Mouse (Mus musculus) liver, postnatal 0 days (tissue): ENCODE results near the gene Tgfbi. TPM values are rescaled to one million over a fixed set of nuclear protein-coding genes. Genes with fewer than 3 reads are reported as not detected.

ENCODE experiments used
- ATAC-seq: fragments of 200-750 bp; cut with Nextera tagmentation; 2 replicates; pipeline ENCODE4 v1.8.0; 2017; ENCODE audit warnings: mild to moderate bottlenecking, moderate library complexity
- DNase-seq: peaks from one replicate; pipeline ENCODE4 v3.0.0-alpha.2; 2016
- H3K27ac ChIP-seq: fragments of 300-500 bp; sonication (generic); 2 replicates; pipeline ENCODE4 v1.5.1; 2014; ENCODE audit warnings: antibody characterized with exemption, moderate library complexity, mild to moderate bottlenecking, low read depth
- H3K27me3 ChIP-seq: fragments of 300-500 bp; sonication (generic); 2 replicates; pipeline ENCODE4 v1.6.1; 2014; ENCODE audit warnings: low read length, control low read depth, mixed read lengths; ENCODE audit not compliant: insufficient read depth
- H3K36me3 ChIP-seq: fragments of 300-500 bp; sonication (generic); replicated peaks from 2 replicates; pipeline ENCODE4 v1.6.1; 2014; ENCODE audit warnings: mild to moderate bottlenecking, control low read depth, low read length, moderate library complexity, mixed read lengths; ENCODE audit not compliant: insufficient read depth
- H3K4me1 ChIP-seq: fragments of 300-500 bp; sonication (generic); 2 replicates; pipeline ENCODE4 v1.6.1; 2014; ENCODE audit warnings: antibody characterized with exemption, mild to moderate bottlenecking, control low read depth; ENCODE audit not compliant: insufficient read depth
- H3K4me2 ChIP-seq: fragments of 300-500 bp; sonication (generic); 2 replicates; pipeline ENCODE4 v1.6.1; 2014; ENCODE audit warnings: low read depth, mild to moderate bottlenecking, low read length, moderate library complexity, mixed read lengths
- H3K4me3 ChIP-seq: fragments of 300-500 bp; sonication (generic); 2 replicates; pipeline ENCODE4 v1.5.1; 2014; ENCODE audit warnings: low read depth, low read length
- H3K9ac ChIP-seq: fragments of 300-500 bp; sonication (generic); replicated peaks from 2 replicates; pipeline ENCODE4 v1.6.1; 2014; ENCODE audit warnings: mild to moderate bottlenecking, moderate library complexity
- H3K9me3 ChIP-seq: fragments of 300-500 bp; sonication (generic); 2 replicates; pipeline ENCODE4 v1.6.1; 2016; ENCODE audit warnings: mild to moderate bottlenecking, control low read depth, low read length, mixed read lengths
- CTCF ChIP-seq: sonication (generic); IDR thresholded peaks from 2 replicates; pipeline ENCODE4 v1.5.1; 2016; ENCODE audit warnings: antibody characterized with exemption, low read depth
- EP300 ChIP-seq: IDR thresholded peaks from 2 replicates; pipeline ENCODE4 v1.6.1; 2016; ENCODE audit warnings: antibody characterized with exemption, low read depth, mild to moderate bottlenecking
- WGBS: fragments of 180-500 bp; shearing (Covaris S2); extraction: QIAGEN DNeasy Blood & Tissue Kit; methylation state at CpG from one replicate; pipeline ENCODE4 v1.1.7; 2014; ENCODE audit not compliant: insufficient replicate concordance; 5-methylcytosine and 5-hydroxymethylcytosine counted together
- polyA plus RNA-seq: library from polyadenylated mRNA; unstranded; fragments of >200 nt; fragmentation: Nextera tagmentation; extraction: Ambion mirVana; gene quantifications from 2 replicates; pipeline ENCODE4 v1.2.1, GENCODE M21; 2015

The Tgfbi gene
- polyA plus RNA-seq, 1 experiment from 2014 or later = 26.8 TPM

GRCm38 (mm10) chr13:56678826-56679504, 69.6 kb downstream of the Tgfbi start:
- Histone ChIP-seq H3K9ac (no peak overlapping the region), H3K27me3 (no peaks in the 10 kb centered on the region), H3K27ac (peak overlapping the region; percentile 59), H3K4me2 (no peak overlapping the region), H3K36me3 (no peaks in the 10 kb centered on the region), H3K9me3 (no peaks in the 10 kb centered on the region), H3K4me1 (peaks cover 5% of the 10 kb centered on the region; the same call in 1 of the 2 replicates), H3K4me3 (no peak overlapping the region)
- WGBS = 60% methylated on average over 10 of the region's 10 CpGs
- DNase-seq (peak; percentile 25), ATAC-seq (0 out of 2 replicates have a peak, but pooled peaks have one; percentile 15)
- TF ChIP-seq CTCF = no peak

GRCm38 (mm10) chr13:56681924-56682323, 72.6 kb downstream of the Tgfbi start:
- ATAC-seq = no peak
- 60% methylated on average over 4 of the region's 4 CpGs for WGBS
- Histone ChIP-seq H3K27ac (no peak overlapping the region), H3K4me2 (no peak overlapping the region), H3K9me3 (no peaks in the 10 kb centered on the region), H3K9ac (no peak overlapping the region), H3K4me3 (no peak overlapping the region), H3K36me3 (no peaks in the 10 kb centered on the region), H3K27me3 (no peaks in the 10 kb centered on the region), H3K4me1 (peaks cover 5% of the 10 kb centered on the region; the same call in 1 of the 2 replicates)
- DNase-seq = no peak
- TF ChIP-seq EP300 = no peak
- no peak for TF ChIP-seq CTCF

GRCm38 (mm10) chr13:56682326-56682725, 73.0 kb downstream of the Tgfbi start:
- H3K36me3 ChIP-seq = no peaks in the 10 kb centered on the region
- no peaks in the 10 kb centered on the region for H3K9me3 ChIP-seq
- no peak overlapping the region for H3K27ac ChIP-seq
- WGBS = 73% methylated on average over 17 of the region's 17 CpGs
- no peak overlapping the region for H3K9ac ChIP-seq
- no peak overlapping the region for H3K4me2 ChIP-seq
- no peaks in the 10 kb centered on the region for H3K27me3 ChIP-seq
- ATAC-seq = no peak
- H3K4me3 ChIP-seq = no peak overlapping the region
- H3K4me1 ChIP-seq = peaks cover 5% of the 10 kb centered on the region; the same call in 1 of the 2 replicates
- TF ChIP-seq CTCF (no peak), EP300 (no peak)
- DNase-seq = no peak

- WGBS = 83% methylated on average over 7 of the region's 7 CpGs
- H3K27me3 ChIP-seq = no peaks in the 10 kb centered on the region
- H3K4me3 ChIP-seq = no peak overlapping the region
- H3K36me3 ChIP-seq = no peaks in the 10 kb centered on the region
- no peaks in the 10 kb centered on the region for H3K9me3 ChIP-seq
- no peak overlapping the region for H3K4me2 ChIP-seq
- DNase-seq = no peak
- no peak for ATAC-seq
- no peak overlapping the region for H3K27ac ChIP-seq
- no peaks in the 10 kb centered on the region for H3K4me1 ChIP-seq
- TF ChIP-seq EP300 (no peak), CTCF (no peak)
- no peak overlapping the region for H3K9ac ChIP-seq
Measured at GRCm38 (mm10) chr13:56683306-56683705, 74.0 kb downstream of the Tgfbi start.

Other genes with a start within 250 kb of the Tgfbi start
- not detected in 2 replicates for gene Gm3045, start 182.9 kb upstream of the Tgfbi start, polyA plus RNA-seq
- 1.5 and 1.6 TPM in 2 replicates for gene Slc25a48, start 171.2 kb upstream of the Tgfbi start, polyA plus RNA-seq
- not detected in 2 replicates for gene Il9, start 127.3 kb upstream of the Tgfbi start, polyA plus RNA-seq
- 1.2 and 1.5 TPM in 2 replicates for gene Fbxl21, start 87.1 kb upstream of the Tgfbi start, polyA plus RNA-seq
- gene Lect2, start 61.0 kb upstream of the Tgfbi start, polyA plus RNA-seq = 79.5 and 93.6 TPM in 2 replicates
- 3.5 and 3.8 TPM in 2 replicates for gene Smad5, start 93.5 kb downstream of the Tgfbi start, polyA plus RNA-seq
- not detected in 2 replicates for gene Gm45623, start 144.3 kb downstream of the Tgfbi start, polyA plus RNA-seq